Mouse (Mus musculus): ENCODE results near the gene Oosp2. TPM values are rescaled to one million over a fixed set of nuclear protein-coding genes. Genes with fewer than 3 reads are reported as not detected.

Oosp2 gene
- polyA plus RNA-seq, 1 experiment = not detected

- WGBS = 33% methylated on average over 5 of the region's 5 CpGs
- H3K27me3 ChIP-seq (replicated peaks; ENCODE audit: control insufficient read depth, insufficient read depth, low read length) = no peaks in the 10 kb centered on the region
- H3K36me3 ChIP-seq (ENCODE audit: control insufficient read depth, insufficient read depth, low read length) = no peaks in the 10 kb centered on the region
- DNase-seq = no peak
- TF ChIP-seq POLR2A (IDR thresholded peaks at IDR 0.05; ENCODE audit: low read depth, low read length) (no peak), CTCF (conservative IDR thresholded peaks at IDR 0.05; ENCODE audit: insufficient read depth, insufficient read length, low read depth, low read length) (no peak)
- no peaks in the 10 kb centered on the region for H3K4me1 ChIP-seq (ENCODE audit: control insufficient read depth, insufficient read depth, low read length)
- no peak overlapping the region for H3K4me3 ChIP-seq (ENCODE audit: insufficient read depth, low read depth, low read length)
- H3K27ac ChIP-seq (ENCODE audit: insufficient read depth, low read depth, low read length) = no peak overlapping the region
Measured at GRCm38 (mm10) chr19:11625231-11625630, 35.1 kb downstream of the Oosp2 start.

DNA sequence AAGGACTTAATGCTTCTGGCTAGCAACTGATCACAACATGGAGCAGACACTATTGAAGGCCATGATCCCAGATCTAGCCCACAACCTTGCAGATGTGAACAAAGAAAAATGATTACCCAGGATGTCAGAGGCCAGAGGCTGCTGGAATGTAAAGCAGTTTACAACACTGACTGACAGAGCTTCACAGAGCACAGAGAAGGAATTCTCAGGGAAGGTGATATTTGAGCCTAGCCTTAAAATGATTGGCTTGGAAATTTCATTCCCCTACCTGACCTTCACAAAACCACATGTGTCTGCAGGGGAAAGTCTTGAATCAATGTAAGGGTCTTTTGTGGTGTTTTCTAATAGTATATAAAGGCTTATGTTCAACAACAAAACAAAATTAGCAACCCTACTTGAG lies 35.6 kb downstream of the Oosp2 start:
- Histone ChIP-seq H3K27ac (ENCODE audit: insufficient read depth, low read depth, low read length) (no peak overlapping the region), H3K36me3 (ENCODE audit: control insufficient read depth, insufficient read depth, low read length) (no peaks in the 10 kb centered on the region), H3K27me3 (replicated peaks; ENCODE audit: control insufficient read depth, insufficient read depth, low read length) (no peaks in the 10 kb centered on the region), H3K4me3 (ENCODE audit: insufficient read depth, low read depth, low read length) (no peak overlapping the region), H3K4me1 (ENCODE audit: control insufficient read depth, insufficient read depth, low read length) (no peaks in the 10 kb centered on the region)
- no peak for DNase-seq
- TF ChIP-seq CTCF (conservative IDR thresholded peaks at IDR 0.05; ENCODE audit: insufficient read depth, insufficient read length, low read depth, low read length) (no peak), POLR2A (IDR thresholded peaks at IDR 0.05; ENCODE audit: low read depth, low read length) (no peak)

DNA sequence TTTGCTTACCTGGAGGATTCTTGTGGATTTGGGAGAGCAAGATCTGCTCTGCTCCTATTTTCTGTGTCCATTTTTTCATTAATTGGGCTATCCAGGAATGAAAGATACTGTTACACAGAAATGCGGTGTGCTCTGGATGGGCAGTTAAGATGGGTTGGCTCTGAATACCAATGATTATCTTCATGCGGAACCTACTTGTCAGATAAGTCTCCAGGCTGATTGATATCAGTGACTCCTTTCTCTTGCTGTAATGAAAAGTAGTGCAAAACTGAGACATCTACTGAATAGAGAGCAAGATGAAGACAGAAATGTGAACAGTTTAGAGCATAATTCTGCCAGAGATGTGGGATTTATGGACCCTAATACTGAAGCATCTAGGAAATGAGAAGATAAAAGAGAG lies 36.8 kb downstream of the Oosp2 start, which contains the start of gene Ms4a2:
Gene Ms4a2, minus strand, starts transcription at position 169 of the 400 bp plus-strand sequence.
- 47% methylated on average over 2 of the region's 2 CpGs for WGBS

DNA sequence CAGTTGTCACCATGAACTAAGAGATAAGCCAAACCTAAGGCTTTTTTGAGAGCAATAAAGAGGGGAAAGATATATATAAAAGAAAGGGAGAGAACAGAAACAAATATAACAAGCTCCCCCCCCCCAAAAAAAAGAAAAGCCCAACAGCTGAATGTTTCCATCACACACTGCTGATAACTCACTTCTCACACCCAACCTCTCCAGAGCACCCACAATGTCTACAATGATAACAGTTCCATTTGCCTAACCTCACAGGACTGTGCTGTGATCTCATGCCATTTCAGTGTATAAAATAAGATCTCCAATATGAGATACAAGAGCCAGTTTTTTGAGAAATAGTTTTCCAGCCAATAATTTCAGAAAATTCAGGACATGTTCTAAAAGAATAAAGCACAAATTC lies 42.4 kb downstream of the Oosp2 start:
- Histone ChIP-seq H3K4me1 (ENCODE audit: control insufficient read depth, insufficient read depth, low read length) (no peaks in the 10 kb centered on the region), H3K4me3 (ENCODE audit: insufficient read depth, low read depth, low read length) (no peak overlapping the region), H3K36me3 (ENCODE audit: control insufficient read depth, insufficient read depth, low read length) (no peaks in the 10 kb centered on the region), H3K27me3 (replicated peaks; ENCODE audit: control insufficient read depth, insufficient read depth, low read length) (no peaks in the 10 kb centered on the region), H3K27ac (ENCODE audit: insufficient read depth, low read depth, low read length) (no peak overlapping the region)
- TF ChIP-seq CTCF (conservative IDR thresholded peaks at IDR 0.05; ENCODE audit: insufficient read depth, insufficient read length, low read depth, low read length) (no peak), POLR2A (IDR thresholded peaks at IDR 0.05; ENCODE audit: low read depth, low read length) (no peak)
- DNase-seq = no peak

More for the DNA sequence above, 36.8 kb downstream of the Oosp2 start, which contains the start of gene Ms4a2:
- no peaks in the 10 kb centered on the region for H3K4me1 ChIP-seq (ENCODE audit: control insufficient read depth, insufficient read depth, low read length)
- no peaks in the 10 kb centered on the region for H3K36me3 ChIP-seq (ENCODE audit: control insufficient read depth, insufficient read depth, low read length)
- H3K4me3 ChIP-seq (ENCODE audit: insufficient read depth, low read depth, low read length) = no peak within 1 kb of the TSS
- no peak for DNase-seq
- H3K27me3 ChIP-seq (replicated peaks; ENCODE audit: control insufficient read depth, insufficient read depth, low read length) = no peaks in the 10 kb centered on the region
- TF ChIP-seq CTCF (conservative IDR thresholded peaks at IDR 0.05; ENCODE audit: insufficient read depth, insufficient read length, low read depth, low read length) (no peak), POLR2A (IDR thresholded peaks at IDR 0.05; ENCODE audit: low read depth, low read length) (no peak)
- H3K27ac ChIP-seq (ENCODE audit: insufficient read depth, low read depth, low read length) = no peak within 1 kb of the TSS

- no peak for DNase-seq
- Histone ChIP-seq H3K4me3 (ENCODE audit: insufficient read depth, low read depth, low read length) (no peak overlapping the region), H3K27ac (ENCODE audit: insufficient read depth, low read depth, low read length) (no peak overlapping the region), H3K4me1 (ENCODE audit: control insufficient read depth, insufficient read depth, low read length) (no peaks in the 10 kb centered on the region), H3K27me3 (replicated peaks; ENCODE audit: control insufficient read depth, insufficient read depth, low read length) (no peaks in the 10 kb centered on the region), H3K36me3 (ENCODE audit: control insufficient read depth, insufficient read depth, low read length) (no peaks in the 10 kb centered on the region)
- 64% methylated on average over 2 of the region's 2 CpGs for WGBS
- no peak for TF ChIP-seq CTCF (conservative IDR thresholded peaks at IDR 0.05; ENCODE audit: insufficient read depth, insufficient read length, low read depth, low read length)
- no peak for TF ChIP-seq POLR2A (IDR thresholded peaks at IDR 0.05; ENCODE audit: low read depth, low read length)
Measured at GRCm38 (mm10) chr19:11614805-11615204, 45.6 kb downstream of the Oosp2 start.

GRCm38 (mm10) chr19:11613776-11614443 lies 46.4 kb downstream of the Oosp2 start:
- H3K27ac ChIP-seq (ENCODE audit: insufficient read depth, low read depth, low read length) = no peak overlapping the region
- H3K4me3 ChIP-seq (ENCODE audit: insufficient read depth, low read depth, low read length) = no peak overlapping the region
- TF ChIP-seq CTCF (conservative IDR thresholded peaks at IDR 0.05; ENCODE audit: insufficient read depth, insufficient read length, low read depth, low read length) (no peak), POLR2A (IDR thresholded peaks at IDR 0.05; ENCODE audit: low read depth, low read length) (no peak)
- H3K4me1 ChIP-seq (ENCODE audit: control insufficient read depth, insufficient read depth, low read length) = no peaks in the 10 kb centered on the region
- no peaks in the 10 kb centered on the region for H3K36me3 ChIP-seq (ENCODE audit: control insufficient read depth, insufficient read depth, low read length)
- 69% methylated on average over 8 of the region's 8 CpGs for WGBS
- H3K27me3 ChIP-seq (replicated peaks; ENCODE audit: control insufficient read depth, insufficient read depth, low read length) = no peaks in the 10 kb centered on the region
- DNase-seq = no peak

DNA sequence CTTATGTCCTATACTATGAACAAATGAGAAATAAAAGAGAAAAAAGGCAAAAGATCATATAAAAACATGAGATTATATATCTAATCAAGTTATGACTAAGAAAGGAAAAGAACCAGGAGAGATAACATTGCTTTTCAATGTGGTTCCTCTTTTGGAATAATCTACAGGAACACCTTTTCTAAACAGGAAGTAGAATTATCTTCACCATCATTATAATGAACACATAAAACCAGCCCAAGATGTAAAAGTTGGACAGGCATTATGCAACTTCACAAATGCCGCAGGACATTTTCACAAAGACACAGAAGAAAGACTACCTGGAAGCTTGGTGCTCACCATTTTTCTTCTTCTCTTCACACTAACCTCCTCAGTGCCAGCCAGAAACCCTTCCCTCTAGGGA lies 47.3 kb downstream of the Oosp2 start:
- no peaks in the 10 kb centered on the region for H3K27me3 ChIP-seq (replicated peaks; ENCODE audit: control insufficient read depth, insufficient read depth, low read length)
- 82% methylated on average over 1 of the region's 1 CpGs for WGBS
- TF ChIP-seq POLR2A (IDR thresholded peaks at IDR 0.05; ENCODE audit: low read depth, low read length) (no peak), CTCF (conservative IDR thresholded peaks at IDR 0.05; ENCODE audit: insufficient read depth, insufficient read length, low read depth, low read length) (no peak)
- DNase-seq = no peak
- H3K4me3 ChIP-seq (ENCODE audit: insufficient read depth, low read depth, low read length) = no peak overlapping the region
- no peak overlapping the region for H3K27ac ChIP-seq (ENCODE audit: insufficient read depth, low read depth, low read length)
- H3K36me3 ChIP-seq (ENCODE audit: control insufficient read depth, insufficient read depth, low read length) = no peaks in the 10 kb centered on the region
- H3K4me1 ChIP-seq (ENCODE audit: control insufficient read depth, insufficient read depth, low read length) = no peaks in the 10 kb centered on the region

Data from kidney, adult 2 months (tissue).